Mouse (Mus musculus): ENCODE results near the gene Slc24a2. TPM values are rescaled to one million over a fixed set of nuclear protein-coding genes. Genes with fewer than 3 reads are reported as not detected.

Slc24a2 gene
- polyA plus RNA-seq, 1 experiment from 2014 or later: not detected

DNA sequence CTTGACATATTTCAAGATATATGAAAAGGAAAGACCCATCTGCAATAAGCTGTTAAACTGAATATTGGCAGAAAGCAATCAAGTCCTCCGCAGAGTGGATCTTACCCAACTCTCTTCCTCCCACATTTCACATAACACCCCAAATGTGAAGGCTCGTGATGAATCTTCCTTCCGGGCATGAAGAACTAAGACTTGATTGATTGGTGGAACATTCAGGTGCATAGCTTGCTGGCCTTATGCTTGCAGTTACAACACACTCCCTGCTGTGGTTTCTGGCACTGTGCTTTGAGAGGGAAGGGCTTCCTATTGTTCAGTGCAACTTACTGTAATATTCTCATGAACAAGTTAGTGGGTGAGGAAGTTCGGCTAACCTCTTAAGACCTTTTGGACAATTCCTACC, 72.2 kb downstream of the Slc24a2 start:
- Histone ChIP-seq H3K36me3 (ENCODE audit: inconsistent target) (no peaks in the 10 kb centered on the region), H3K27ac (no peak overlapping the region), H3K79me2 (ENCODE audit: inconsistent target) (no peaks in the 10 kb centered on the region), H3K4me3 (ENCODE audit: inconsistent target) (no peak overlapping the region)
- WGBS (ENCODE audit: missing documents): 31% methylated on average over 4 of the region's 4 CpGs

DNA sequence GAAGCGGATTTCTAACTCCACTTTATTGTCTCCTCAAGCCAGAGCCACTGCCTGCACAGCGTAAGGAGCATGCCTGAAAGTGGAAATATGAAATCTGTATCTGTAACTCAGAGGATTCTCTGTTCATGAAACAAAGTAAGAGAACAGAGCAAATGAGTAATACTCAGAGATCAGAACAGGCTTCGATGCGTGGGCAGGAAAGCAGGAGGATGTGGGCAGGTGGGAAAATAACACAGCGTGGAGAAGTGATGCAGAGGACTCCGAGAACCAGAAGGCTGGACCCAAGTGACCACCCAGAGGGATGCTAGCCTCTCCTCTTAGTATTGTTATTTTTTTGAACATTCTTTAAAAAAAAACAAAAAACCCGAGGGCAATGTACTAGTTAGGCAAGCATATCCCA, 78.3 kb downstream of the Slc24a2 start:
- Histone ChIP-seq H3K27ac (no peak overlapping the region), H3K36me3 (ENCODE audit: inconsistent target) (no peaks in the 10 kb centered on the region), H3K4me3 (ENCODE audit: inconsistent target) (no peak overlapping the region), H3K79me2 (ENCODE audit: inconsistent target) (no peaks in the 10 kb centered on the region)
- 82% methylated on average over 7 of the region's 7 CpGs for WGBS (ENCODE audit: missing documents)

DNA sequence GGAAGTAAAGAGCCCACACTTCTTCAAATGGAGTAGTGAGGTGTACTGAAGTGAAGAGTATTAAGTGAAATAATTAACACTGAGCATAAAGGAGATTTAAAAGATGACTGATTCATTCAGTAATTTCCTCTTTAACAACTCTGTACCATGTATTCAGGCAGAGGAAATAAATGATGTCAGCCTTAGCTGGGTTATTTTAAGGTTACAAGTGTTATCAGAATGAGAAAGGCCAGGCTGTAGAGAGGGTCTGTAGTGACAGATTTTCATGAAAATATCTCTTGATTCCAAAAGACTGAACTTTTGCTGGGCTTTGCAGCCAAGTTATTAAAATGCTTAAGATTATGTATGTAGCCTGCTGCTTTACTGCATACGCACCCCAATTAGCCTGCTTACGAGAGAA, 80.7 kb downstream of the Slc24a2 start:
- WGBS (ENCODE audit: missing documents): 94% methylated on average over 2 of the region's 2 CpGs
- H3K4me3 ChIP-seq (ENCODE audit: inconsistent target): no peak overlapping the region
- no peaks in the 10 kb centered on the region for H3K79me2 ChIP-seq (ENCODE audit: inconsistent target)
- no peak overlapping the region for H3K27ac ChIP-seq
- no peaks in the 10 kb centered on the region for H3K36me3 ChIP-seq (ENCODE audit: inconsistent target)

GRCm38 (mm10) chr4:87141590-87142365, 88.5 kb downstream of the Slc24a2 start:
- Histone ChIP-seq H3K27ac (no peak overlapping the region), H3K4me3 (ENCODE audit: inconsistent target) (no peak overlapping the region), H3K36me3 (ENCODE audit: inconsistent target) (no peaks in the 10 kb centered on the region), H3K79me2 (ENCODE audit: inconsistent target) (no peaks in the 10 kb centered on the region)
- 85% methylated on average over 12 of the region's 12 CpGs for WGBS (ENCODE audit: missing documents)

- Histone ChIP-seq H3K36me3 (ENCODE audit: inconsistent target) (no peaks in the 10 kb centered on the region), H3K4me3 (ENCODE audit: inconsistent target) (no peak overlapping the region), H3K79me2 (ENCODE audit: inconsistent target) (no peaks in the 10 kb centered on the region), H3K27ac (no peak overlapping the region)
- 78% methylated on average over 3 of the region's 3 CpGs for WGBS (ENCODE audit: missing documents)
Observed at GRCm38 (mm10) chr4:87140901-87141300, 89.4 kb downstream of the Slc24a2 start.

DNA sequence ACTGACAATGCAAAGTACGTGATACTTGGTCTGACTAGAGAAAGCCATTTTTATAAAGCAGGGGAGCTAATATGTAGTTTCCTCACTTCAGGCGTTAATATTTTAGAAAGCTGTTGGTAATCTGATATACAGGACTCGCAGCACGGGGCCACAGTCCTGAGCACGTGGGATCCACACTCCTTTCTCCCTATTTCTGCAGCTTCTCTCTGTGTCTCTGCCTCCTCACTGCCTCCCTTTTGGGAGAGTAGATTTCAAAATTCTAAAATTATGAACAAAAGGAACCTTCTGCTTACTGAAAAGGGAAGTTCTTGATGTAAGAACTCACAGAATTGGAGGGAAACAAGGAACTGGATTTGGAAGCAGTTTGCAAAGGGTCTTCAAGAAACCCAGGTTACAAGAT, 97.8 kb downstream of the Slc24a2 start:
- Histone ChIP-seq H3K36me3 (ENCODE audit: inconsistent target) (no peaks in the 10 kb centered on the region), H3K27ac (no peak overlapping the region), H3K4me3 (ENCODE audit: inconsistent target) (no peak overlapping the region), H3K79me2 (ENCODE audit: inconsistent target) (no peaks in the 10 kb centered on the region)
- WGBS (ENCODE audit: missing documents): 70% methylated on average over 5 of the region's 5 CpGs

- 88% methylated on average over 4 of the region's 4 CpGs for WGBS (ENCODE audit: missing documents)
- Histone ChIP-seq H3K36me3 (ENCODE audit: inconsistent target) (no peaks in the 10 kb centered on the region), H3K4me3 (ENCODE audit: inconsistent target) (no peak overlapping the region), H3K79me2 (ENCODE audit: inconsistent target) (no peaks in the 10 kb centered on the region), H3K27ac (no peak overlapping the region)
Observed at GRCm38 (mm10) chr4:87126756-87127155, 103.5 kb downstream of the Slc24a2 start.

GRCm38 (mm10) chr4:87119758-87120157, 110.5 kb downstream of the Slc24a2 start:
- no peaks in the 10 kb centered on the region for H3K79me2 ChIP-seq (ENCODE audit: inconsistent target)
- no peaks in the 10 kb centered on the region for H3K36me3 ChIP-seq (ENCODE audit: inconsistent target)
- H3K27ac ChIP-seq: no peak overlapping the region
- H3K4me3 ChIP-seq (ENCODE audit: inconsistent target): no peak overlapping the region
- 10% methylated on average over 4 of the region's 4 CpGs for WGBS (ENCODE audit: missing documents)

DNA sequence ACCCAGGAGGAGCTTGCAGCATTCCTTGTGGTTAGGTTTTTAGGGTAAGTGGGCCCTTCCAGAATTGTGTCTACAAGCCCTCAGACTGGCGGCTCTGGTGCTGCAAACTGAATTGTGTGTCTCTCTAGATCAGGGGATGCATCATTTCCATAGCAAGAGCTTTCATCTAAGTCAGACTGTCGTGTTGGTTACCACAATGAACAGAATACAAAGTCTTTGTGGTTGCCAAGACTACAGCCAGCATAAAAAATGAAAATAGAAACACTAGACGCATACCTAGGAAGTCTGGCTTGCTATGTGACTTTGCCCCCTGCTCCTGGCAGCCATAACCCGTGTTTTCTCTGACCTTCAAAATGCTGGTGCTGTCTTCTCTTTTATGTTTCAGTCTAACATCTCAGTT, 114.6 kb downstream of the Slc24a2 start:
- H3K27ac ChIP-seq: no peak overlapping the region
- 68% methylated on average over 4 of the region's 4 CpGs for WGBS (ENCODE audit: missing documents)
- no peaks in the 10 kb centered on the region for H3K36me3 ChIP-seq (ENCODE audit: inconsistent target)
- H3K79me2 ChIP-seq (ENCODE audit: inconsistent target): no peaks in the 10 kb centered on the region
- H3K4me3 ChIP-seq (ENCODE audit: inconsistent target): no peak overlapping the region

DNA sequence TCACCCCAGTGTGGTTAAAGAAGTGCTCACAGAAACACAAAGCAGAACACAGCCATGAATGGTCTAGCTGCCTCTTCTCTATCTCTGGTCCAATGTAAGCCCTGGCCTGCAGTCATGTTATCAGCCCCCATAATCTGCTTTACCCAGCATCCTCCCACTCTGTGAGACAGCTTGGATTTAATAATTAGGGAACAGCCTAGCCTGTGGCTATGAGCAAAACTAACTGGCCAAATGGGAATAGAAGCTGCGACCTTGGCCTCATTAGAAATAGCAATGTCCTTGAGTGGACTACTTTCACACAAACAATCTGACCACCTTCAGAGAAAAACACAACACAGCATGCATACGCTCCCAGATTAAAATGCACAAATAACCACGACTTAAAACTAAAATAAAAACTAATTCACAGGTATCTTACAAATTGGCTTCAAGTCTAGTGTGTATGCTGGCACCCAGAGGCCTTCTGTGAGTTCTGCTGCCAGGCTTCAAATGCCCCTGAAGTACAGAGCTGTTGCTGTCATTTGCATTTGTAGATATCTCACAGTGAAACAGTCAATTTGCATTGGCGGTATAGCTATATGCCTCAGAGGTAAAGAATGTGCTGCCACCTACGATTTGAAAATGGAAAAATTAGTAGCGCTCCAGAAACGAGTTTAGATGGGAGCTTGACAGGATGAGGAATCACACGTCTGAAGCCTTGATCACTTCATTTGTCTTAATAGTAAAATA, 120.8 kb downstream of the Slc24a2 start:
- no peak overlapping the region for H3K4me3 ChIP-seq (ENCODE audit: inconsistent target)
- no peaks in the 10 kb centered on the region for H3K36me3 ChIP-seq (ENCODE audit: inconsistent target)

GRCm38 (mm10) chr4:87100936-87101335, 129.3 kb downstream of the Slc24a2 start:
- no peak overlapping the region for H3K4me3 ChIP-seq (ENCODE audit: inconsistent target)
- 82% methylated on average over 5 of the region's 5 CpGs for WGBS (ENCODE audit: missing documents)
- no peaks in the 10 kb centered on the region for H3K79me2 ChIP-seq (ENCODE audit: inconsistent target)
- no peak overlapping the region for H3K27ac ChIP-seq
- no peaks in the 10 kb centered on the region for H3K36me3 ChIP-seq (ENCODE audit: inconsistent target)

More for the DNA sequence above, 120.8 kb downstream of the Slc24a2 start:
- H3K79me2 ChIP-seq (ENCODE audit: inconsistent target): no peaks in the 10 kb centered on the region
- H3K27ac ChIP-seq: no peak overlapping the region
- 85% methylated on average over 8 of the region's 8 CpGs for WGBS (ENCODE audit: missing documents)

DNA sequence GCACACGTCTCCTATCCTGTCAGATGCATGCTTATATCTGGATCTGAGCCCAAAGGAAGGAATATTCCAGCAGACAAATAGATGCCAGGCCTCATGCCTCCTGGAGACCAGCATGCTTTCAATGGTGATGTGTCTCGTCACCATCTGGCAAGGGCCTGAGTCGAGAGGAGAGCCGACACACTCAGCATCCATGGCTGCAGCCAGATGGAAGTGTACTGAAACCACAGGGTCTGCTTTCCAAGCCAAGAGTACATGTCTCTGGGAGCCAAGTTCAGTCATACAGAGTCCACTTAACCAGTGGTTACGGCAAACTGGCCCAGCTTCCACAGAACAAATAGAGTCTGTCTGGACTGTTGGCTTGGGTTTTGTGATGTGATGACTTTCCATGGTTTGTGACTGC, 134.1 kb downstream of the Slc24a2 start:
- WGBS (ENCODE audit: missing documents): 89% methylated on average over 5 of the region's 5 CpGs
- H3K79me2 ChIP-seq (ENCODE audit: inconsistent target): no peaks in the 10 kb centered on the region
- no peak overlapping the region for H3K4me3 ChIP-seq (ENCODE audit: inconsistent target)
- H3K36me3 ChIP-seq (ENCODE audit: inconsistent target): no peaks in the 10 kb centered on the region
- H3K27ac ChIP-seq: no peak overlapping the region

DNA sequence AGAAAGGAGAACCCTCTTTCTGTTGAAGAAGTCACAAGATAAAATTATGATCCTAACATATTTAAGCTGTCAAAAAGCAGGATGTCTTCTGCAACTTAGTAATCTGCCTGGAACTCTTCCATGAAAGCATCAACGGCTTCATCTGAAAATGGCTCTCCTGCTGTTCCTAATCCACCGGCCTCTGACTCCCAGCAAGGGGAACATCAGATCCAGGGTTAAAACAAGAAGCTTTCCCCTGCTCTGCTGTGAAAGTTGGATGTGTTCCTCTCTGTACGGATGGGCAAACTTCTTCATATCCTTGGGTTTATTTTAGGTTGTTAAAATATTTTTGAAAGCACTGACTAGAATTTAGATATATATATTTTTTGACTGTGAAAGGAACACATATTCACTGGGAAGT, 136.7 kb downstream of the Slc24a2 start:
- H3K4me3 ChIP-seq (ENCODE audit: inconsistent target): no peak overlapping the region
- H3K79me2 ChIP-seq (ENCODE audit: inconsistent target): no peaks in the 10 kb centered on the region
- no peak overlapping the region for H3K27ac ChIP-seq
- 98% methylated on average over 3 of the region's 3 CpGs for WGBS (ENCODE audit: missing documents)
- no peaks in the 10 kb centered on the region for H3K36me3 ChIP-seq (ENCODE audit: inconsistent target)

GRCm38 (mm10) chr4:87090841-87091240, 139.4 kb downstream of the Slc24a2 start:
- Histone ChIP-seq H3K79me2 (ENCODE audit: inconsistent target) (no peaks in the 10 kb centered on the region), H3K4me3 (ENCODE audit: inconsistent target) (no peak overlapping the region), H3K36me3 (ENCODE audit: inconsistent target) (no peaks in the 10 kb centered on the region), H3K27ac (no peak overlapping the region)

GRCm38 (mm10) chr4:87088713-87089112, 141.6 kb downstream of the Slc24a2 start:
- H3K4me3 ChIP-seq (ENCODE audit: inconsistent target): no peak overlapping the region
- H3K36me3 ChIP-seq (ENCODE audit: inconsistent target): no peaks in the 10 kb centered on the region
- H3K27ac ChIP-seq: no peak overlapping the region
- 86% methylated on average over 6 of the region's 6 CpGs for WGBS (ENCODE audit: missing documents)
- no peaks in the 10 kb centered on the region for H3K79me2 ChIP-seq (ENCODE audit: inconsistent target)

All from macrophage (primary cell).